Mouse (Mus musculus) erythroblast, embryonic 14.5 days (primary cell): ENCODE data around the gene Nxf1. TPM values are rescaled to one million over a fixed set of nuclear protein-coding genes. Genes with fewer than 3 reads are reported as not detected.

Experiments used
- H3K27me3 ChIP-seq: 2 replicates; pipeline ENCODE4 v1.6.1; 2012; ENCODE audit warnings: inconsistent platforms; ENCODE audit not compliant: control insufficient read depth
- H3K36me3 ChIP-seq: 2 replicates; pipeline ENCODE4 v1.6.1; 2012; ENCODE audit warnings: mild to moderate bottlenecking, inconsistent platforms; ENCODE audit not compliant: control insufficient read depth
- H3K4me1 ChIP-seq: 2 replicates; pipeline ENCODE4 v1.6.1; 2012; ENCODE audit warnings: inconsistent platforms; ENCODE audit not compliant: control insufficient read depth
- H3K4me3 ChIP-seq: replicated peaks from 2 replicates; pipeline ENCODE3; 2012; ENCODE audit warnings: moderate library complexity, mild to moderate bottlenecking, inconsistent platforms
- H3K9me3 ChIP-seq: 2 replicates; pipeline ENCODE4 v1.6.1; 2012; ENCODE audit warnings: low read length, inconsistent platforms, mixed read lengths; ENCODE audit not compliant: control insufficient read depth
- GATA1 ChIP-seq: IDR thresholded peaks from 2 replicates; pipeline ENCODE4 v1.6.1; 2012; ENCODE audit warnings: low read length, inconsistent platforms, mixed read lengths
- TAL1 ChIP-seq: IDR thresholded peaks from 3 replicates; pipeline ENCODE4 v1.6.1; 2012; ENCODE audit warnings: low read length, inconsistent platforms, mixed read lengths
- polyA plus RNA-seq: library from polyadenylated mRNA; stranded (reverse); fragments of >175 nt; gene quantifications from 2 replicates; pipeline ENCODE4 v1.2.3, GENCODE M21; 2012

Nxf1 gene
- 2.9 and 3.0 TPM in 2 replicates for polyA plus RNA-seq

DNA sequence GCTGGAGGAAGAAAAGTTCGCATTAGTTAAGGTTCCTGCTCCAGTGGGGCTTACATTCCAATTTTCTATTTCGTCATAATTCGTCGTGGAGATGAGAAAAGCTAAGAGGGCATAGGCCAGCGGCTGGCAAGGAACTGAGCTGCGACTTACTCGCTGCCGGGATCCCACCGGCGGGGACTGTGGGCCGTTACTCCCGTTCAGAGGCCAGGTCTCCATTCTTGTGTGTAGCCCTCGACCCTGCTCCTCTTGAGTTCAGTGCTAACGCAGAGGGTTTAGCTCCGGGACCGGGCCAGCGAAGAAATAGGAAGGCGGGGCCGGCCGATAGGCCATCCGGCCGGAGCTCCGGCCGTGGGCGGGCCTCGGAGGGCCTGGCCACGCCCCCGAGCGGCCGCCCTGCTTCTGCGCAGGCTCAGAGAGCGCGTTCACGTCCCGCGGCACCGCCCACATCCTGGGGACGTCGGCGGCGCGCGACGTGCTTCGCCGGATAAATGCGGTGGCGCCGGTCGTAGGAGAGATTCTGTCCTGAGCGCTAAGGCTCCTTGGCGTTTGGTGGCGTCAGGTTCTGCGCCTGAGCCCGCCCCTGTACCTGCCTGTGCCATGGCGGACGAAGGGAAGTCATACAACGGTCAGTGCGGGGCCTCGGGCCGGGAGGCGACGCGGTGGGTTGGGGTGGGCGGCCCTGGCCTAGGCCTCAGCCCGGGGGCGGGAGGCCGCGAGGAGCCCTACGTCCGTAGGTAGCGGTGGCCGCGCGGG is at the start of gene Nxf1:
Gene Nxf1 (plus strand): TSS at position 439 of the 753 bp plus-strand sequence.
- no peak for TF ChIP-seq GATA1
- no peak for TF ChIP-seq TAL1
- Histone ChIP-seq H3K4me1 (peaks cover 37% of the 10 kb centered on the region), H3K4me3 (peak within 1 kb of the TSS; percentile 73), H3K9me3 (no peaks in the 10 kb centered on the region), H3K27me3 (no peaks in the 10 kb centered on the region), H3K36me3 (peaks cover 61% of the 10 kb centered on the region)

DNA sequence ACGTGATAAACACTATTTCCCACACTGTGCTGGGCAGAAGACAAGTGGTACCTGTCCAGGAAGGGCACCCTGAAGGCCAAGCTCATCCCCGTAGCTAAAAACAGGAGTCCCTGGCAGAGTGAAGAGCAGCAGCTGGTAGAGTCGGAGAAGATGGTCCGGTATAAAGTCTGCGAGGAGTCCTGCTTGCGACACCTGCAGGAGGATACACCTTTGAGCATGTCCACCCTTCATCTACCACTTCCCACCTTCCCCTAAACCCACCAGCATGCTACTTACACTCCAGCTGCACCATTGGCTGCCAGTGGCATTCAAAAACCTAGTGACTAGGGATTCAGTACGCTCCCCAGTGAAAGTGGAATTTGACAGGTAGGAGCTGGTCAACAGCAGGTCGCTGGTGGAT is 47.9 kb upstream of the Nxf1 start:
- no peaks in the 10 kb centered on the region for H3K27me3 ChIP-seq

DNA sequence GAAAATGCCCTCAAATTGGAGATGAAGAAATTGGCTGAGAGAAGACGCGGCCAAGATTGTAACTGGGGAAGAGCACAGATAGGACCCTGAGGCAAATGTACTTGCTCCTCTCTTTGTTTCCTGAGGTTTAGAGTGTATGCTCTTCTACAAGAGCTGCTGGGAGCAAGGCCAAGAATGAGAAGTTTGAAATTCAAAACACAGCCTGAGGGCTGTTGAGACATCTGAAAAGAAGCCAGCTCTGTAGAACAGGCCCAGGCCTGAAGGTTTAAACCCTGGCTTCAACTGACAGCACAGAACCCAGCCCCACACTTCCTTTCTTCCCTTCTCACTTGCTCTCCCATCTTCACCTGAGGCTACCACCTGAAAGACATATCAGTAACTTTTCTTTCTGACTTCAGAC is 46.8 kb upstream of the Nxf1 start:
- H3K4me1 ChIP-seq: peaks cover 75% of the 10 kb centered on the region
- H3K4me3 ChIP-seq: peak overlapping the region; percentile 91
- no peaks in the 10 kb centered on the region for H3K9me3 ChIP-seq
- peaks cover 79% of the 10 kb centered on the region for H3K36me3 ChIP-seq
- no peaks in the 10 kb centered on the region for H3K27me3 ChIP-seq
- TF ChIP-seq GATA1 (no peak), TAL1 (no peak)

More for the DNA sequence above, 47.9 kb upstream of the Nxf1 start:
- Histone ChIP-seq H3K4me3 (peak overlapping the region; percentile 91), H3K36me3 (peaks cover 84% of the 10 kb centered on the region), H3K4me1 (peaks cover 63% of the 10 kb centered on the region), H3K9me3 (no peaks in the 10 kb centered on the region)
- TF ChIP-seq GATA1 (no peak), TAL1 (no peak)

DNA sequence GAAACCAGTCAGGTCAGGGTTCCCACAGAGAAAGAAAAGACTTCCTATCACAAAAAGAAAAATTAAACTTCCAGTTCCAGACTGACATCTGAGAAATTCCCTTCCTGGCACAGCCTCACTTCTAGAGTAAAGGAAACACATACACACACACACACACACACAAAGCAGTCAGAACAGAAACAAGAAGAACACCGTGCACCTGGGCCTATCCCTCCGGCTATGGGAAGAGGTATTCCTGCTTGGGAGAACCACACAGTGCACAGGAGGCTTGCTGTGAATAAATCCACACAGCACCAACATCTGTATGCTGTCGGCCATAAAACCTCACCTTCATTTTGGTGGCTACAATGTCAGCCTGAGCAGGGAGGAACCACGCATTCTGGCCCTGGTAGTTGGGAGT is 45.4 kb upstream of the Nxf1 start:
- peak overlapping the region; percentile 91 for H3K4me3 ChIP-seq

DNA sequence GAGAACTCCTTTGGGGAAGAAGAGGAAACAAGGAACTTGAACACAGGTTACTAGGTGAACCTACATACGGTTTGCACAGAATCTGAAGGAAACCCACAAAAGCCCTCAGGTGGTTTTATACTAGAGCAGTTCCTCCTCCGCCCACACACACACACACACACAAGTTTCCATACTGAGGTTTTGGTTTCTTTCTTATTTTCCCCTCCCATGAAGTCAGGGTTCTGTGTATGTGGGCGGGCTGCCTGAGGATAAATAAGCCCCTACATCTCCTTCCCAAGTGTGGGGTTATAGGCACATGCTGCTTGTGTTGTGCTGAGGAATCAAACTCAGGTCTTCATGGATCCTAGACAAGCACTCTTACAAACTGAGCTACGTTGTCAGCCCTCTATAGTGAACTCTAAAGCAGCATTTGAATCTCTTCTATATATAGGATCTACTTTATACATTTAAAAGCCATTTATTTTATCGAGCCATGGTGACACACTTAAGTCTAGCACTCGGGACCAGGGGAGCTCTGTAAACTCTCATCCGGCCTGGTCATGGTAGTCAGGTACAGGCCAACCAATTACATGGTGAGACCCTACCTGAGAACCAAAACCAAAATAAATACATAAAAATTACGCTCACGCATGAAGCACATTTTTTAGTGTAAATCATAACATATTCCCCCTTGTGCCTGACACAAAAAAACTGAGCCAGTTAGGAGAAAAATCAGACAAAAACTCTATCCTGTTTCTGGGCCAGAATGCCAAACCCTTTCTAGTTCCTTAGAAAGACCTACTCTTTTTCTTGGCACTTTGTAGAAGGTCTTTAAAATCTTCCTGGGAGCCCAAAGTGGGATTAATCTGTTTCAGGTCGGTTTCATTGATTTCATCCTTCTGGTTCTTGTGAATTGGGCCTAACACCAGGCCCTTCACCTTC is 44.7 kb upstream of the Nxf1 start:
- Histone ChIP-seq H3K4me3 (peak overlapping the region; percentile 91), H3K27me3 (no peaks in the 10 kb centered on the region), H3K9me3 (no peaks in the 10 kb centered on the region), H3K36me3 (peaks cover 64% of the 10 kb centered on the region), H3K4me1 (peaks cover 82% of the 10 kb centered on the region)
- TF ChIP-seq TAL1 (no peak), GATA1 (no peak)

More for the DNA sequence above, 45.4 kb upstream of the Nxf1 start:
- H3K36me3 ChIP-seq: peaks cover 71% of the 10 kb centered on the region
- no peaks in the 10 kb centered on the region for H3K27me3 ChIP-seq
- H3K9me3 ChIP-seq: no peaks in the 10 kb centered on the region
- TF ChIP-seq TAL1 (no peak), GATA1 (no peak)
- H3K4me1 ChIP-seq: peaks cover 82% of the 10 kb centered on the region

DNA sequence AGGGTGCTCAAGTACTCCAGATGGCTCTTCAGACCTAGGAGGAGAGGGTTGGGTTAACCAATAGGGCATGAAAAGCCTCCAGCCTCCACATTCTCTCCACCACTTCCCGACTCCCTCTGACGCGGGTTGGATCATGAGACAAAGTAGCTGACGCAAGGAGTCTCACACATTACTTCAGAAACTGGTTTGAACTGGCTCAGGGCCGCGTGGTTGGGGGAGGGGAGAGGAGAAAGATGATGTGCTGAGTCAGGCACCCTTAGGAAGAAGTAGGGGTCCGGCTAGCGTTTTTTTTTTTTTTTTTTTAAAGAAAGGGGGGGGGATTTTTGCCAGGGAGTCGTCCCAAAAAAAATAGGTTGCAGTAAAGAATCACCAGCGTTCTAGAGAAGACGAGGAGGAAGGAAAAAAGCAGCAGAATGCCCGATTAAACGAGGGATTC is 44.0 kb upstream of the Nxf1 start:
- H3K36me3 ChIP-seq: peaks cover 57% of the 10 kb centered on the region
- H3K9me3 ChIP-seq: no peaks in the 10 kb centered on the region
- H3K4me1 ChIP-seq: peaks cover 82% of the 10 kb centered on the region
- H3K27me3 ChIP-seq: no peaks in the 10 kb centered on the region
- H3K4me3 ChIP-seq: peak overlapping the region; percentile 91
- TF ChIP-seq GATA1: no peak
- TF ChIP-seq TAL1: no peak

DNA sequence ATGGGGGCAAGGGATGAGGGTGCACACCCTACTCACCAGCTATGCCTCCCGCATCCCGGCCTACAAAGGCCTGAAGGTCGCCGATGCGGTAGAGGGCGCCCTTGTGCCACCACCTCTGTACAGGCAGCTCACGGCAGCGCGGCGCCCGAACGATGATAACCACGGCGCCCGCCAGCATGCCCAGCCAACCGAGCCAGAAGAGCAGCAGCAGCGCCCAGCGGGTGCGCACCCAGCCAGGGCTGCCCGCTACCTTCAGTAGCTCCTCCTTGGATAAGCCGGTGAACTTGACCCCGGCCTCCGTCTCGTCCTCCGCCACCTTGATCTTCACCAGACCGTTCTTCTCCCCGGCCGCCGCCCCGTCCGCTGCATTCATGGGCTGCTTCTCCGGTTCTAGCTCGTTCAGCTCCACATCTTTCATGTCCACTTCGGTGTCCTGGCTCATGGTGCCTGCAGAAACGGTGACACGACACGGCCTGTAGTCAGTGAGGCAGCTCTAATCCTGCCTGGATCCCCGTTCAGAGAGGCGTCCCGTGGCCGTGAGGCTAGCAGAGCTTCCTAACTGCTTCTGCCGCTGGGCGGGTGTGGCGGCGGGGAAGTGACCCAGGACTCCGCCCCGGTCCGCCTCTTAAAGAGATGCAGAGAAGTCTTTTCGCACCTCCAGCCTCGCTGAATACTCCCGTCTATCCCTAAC is 43.4 kb upstream of the Nxf1 start:
- Histone ChIP-seq H3K4me3 (peak overlapping the region; percentile 91), H3K27me3 (no peaks in the 10 kb centered on the region), H3K36me3 (peaks cover 52% of the 10 kb centered on the region), H3K9me3 (no peaks in the 10 kb centered on the region), H3K4me1 (peaks cover 82% of the 10 kb centered on the region)
- TF ChIP-seq TAL1 (no peak), GATA1 (no peak)

DNA sequence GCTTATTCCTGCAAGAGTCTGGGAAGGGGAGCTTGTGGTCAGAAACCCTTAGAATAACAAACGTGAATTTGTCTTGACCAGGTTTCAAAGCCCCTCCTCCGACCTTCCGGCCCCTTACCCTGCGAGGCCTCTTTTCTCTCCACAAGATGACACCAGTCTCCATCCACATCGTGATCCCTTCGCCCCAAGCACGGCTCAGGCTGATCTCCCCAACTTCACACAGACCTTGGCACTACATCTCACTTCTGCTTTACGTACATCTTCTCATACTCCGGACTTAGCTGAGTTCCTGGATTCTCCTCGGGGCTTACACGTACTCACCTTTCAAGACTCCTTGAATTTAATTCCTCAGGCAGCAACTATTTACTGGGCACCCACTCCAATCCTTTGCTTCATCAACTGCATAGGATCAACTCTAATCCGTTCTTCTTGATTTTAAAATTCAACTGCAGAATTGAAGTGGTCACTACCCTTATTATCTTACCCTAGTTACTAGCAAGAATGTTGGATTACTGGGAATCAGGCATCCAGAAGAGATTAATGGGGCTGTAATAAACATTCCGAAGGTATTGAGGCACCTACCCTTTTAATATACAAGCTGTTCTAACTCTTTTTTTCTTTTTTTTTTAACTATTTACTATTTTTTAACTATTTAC is 42.7 kb upstream of the Nxf1 start:
- Histone ChIP-seq H3K4me3 (peak overlapping the region; percentile 91), H3K4me1 (peaks cover 82% of the 10 kb centered on the region)

More for the DNA sequence above, 42.7 kb upstream of the Nxf1 start:
- H3K36me3 ChIP-seq: peaks cover 45% of the 10 kb centered on the region
- H3K27me3 ChIP-seq: no peaks in the 10 kb centered on the region
- no peak for TF ChIP-seq TAL1
- TF ChIP-seq GATA1: no peak
- H3K9me3 ChIP-seq: no peaks in the 10 kb centered on the region
